Mouse (Mus musculus): ENCODE measurements at regions not wholly inside any gene's neighbourhood (a gene's known extent, or its start where the extent isn't known, plus 50 kb on each side); places are given as distances from the start of the nearest gene placed in this dataset.
A peak's percentile ranks its signal among the peaks of the same experiment; 100 is the strongest.

- DNase-seq (ENCODE audit: low read depth) = peak; percentile 57
These were observed 67.8 kb downstream of the Olfr1505 start for GRCm38 (mm10) chr19:13980988-13981630.

- no peak for DNase-seq (ENCODE audit: low read depth)
These were observed 69.5 kb downstream of the Olfr1505 start for GRCm38 (mm10) chr19:13982823-13983222.

All from naive thymus-derived CD4-positive, alpha-beta T cell, adult 2 months (primary cell).